Mouse (Mus musculus): ENCODE data around the gene Ypel4.

- TF ChIP-seq CTCF (IDR thresholded peaks at IDR 0.05; ENCODE audit: insufficient read depth, low read depth, low read length), result no peak
- TF ChIP-seq POLR2A (IDR thresholded peaks at IDR 0.05; ENCODE audit: insufficient read depth, low read depth, low read length), result no peak
Observed at GRCm38 (mm10) chr2:84773195-84773594, 39.3 kb downstream of the Ypel4 start.

Measured in olfactory bulb, adult 2 months (tissue).